Mouse (Mus musculus) urinary bladder, postnatal 36 days (tissue): Measurements from ENCODE around the gene Hcar1.

ENCODE experiments used
- DNase-seq, 2 experiments: peaks; one replicate each; pipeline ENCODE4 v3.0.0; 2022; ENCODE audit warnings: low spot score in 2 of 2, mixed read lengths in 1 of 2

The Hcar1 gene

GRCm38 (mm10) chr5:123863934-123864333 lies 15.9 kb downstream of the Hcar1 start:
- no peak for DNase-seq

DNA sequence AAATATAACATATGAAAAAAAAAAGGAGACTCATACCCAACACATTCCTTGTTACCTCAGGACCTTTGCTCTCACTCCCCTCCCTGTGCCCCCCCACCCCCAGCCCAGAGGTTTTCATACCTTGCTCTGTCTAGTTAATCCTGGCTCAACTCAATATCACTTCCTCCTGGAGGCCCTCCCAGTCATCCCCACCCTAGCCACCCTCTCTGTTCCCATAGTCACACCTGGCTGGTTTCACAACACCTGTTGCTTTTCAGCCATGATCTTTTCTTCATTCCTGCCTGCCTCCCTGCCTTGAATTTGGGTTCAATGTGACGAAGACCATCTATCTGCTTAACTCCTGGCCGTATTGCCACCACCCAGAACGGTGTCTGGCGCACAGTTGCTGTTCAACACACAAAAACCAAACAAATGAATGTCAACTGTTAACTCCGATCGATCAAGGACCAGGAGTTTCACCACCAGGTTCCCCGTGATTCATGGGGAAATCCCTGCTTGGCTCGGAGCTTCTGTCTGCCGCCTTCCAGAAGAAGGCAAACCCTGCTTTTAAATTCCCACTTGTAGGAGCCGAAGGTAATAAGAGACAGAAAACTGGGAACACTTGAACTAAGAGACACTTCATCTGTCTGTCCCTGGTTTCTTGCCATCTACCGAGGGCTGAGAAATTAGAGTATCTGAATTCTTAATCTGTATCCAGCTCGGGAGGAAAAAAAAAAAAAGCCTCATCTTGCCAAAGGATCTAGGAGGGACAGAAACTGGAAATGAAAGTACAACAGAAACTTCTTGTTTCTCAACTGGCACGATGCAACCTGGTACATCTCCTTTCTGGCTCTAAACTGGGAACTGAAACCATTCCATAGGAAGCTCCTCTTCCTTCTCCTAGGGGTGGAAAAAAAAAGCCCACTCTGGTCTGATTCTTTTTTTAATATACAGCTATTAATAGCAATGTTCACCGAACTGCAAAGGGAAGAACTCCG lies 17.2 kb downstream of the Hcar1 start:
- DNase-seq: no peak

GRCm38 (mm10) chr5:123858798-123859197 lies 21.0 kb downstream of the Hcar1 start:
- no peak for DNase-seq

DNA sequence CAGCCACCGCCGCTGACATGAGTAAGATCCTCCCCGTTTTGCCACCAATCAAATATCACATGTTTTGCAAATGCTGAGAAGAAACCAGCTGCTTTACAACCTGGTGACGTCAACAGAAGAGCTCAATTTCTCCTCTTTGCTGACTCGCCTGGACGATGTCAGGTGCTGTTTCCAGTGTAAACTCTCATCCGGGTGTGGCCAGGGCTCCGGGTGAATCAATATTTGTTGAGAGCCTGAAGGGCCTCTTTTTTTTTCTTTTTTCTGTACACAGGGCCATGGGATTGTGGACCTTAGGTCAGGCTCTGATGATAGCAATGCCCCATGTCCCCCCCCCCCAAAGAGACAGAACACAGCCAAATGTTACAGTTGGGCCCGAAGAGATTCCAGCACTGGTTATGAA lies 25.3 kb downstream of the Hcar1 start:
- peak in 1 of 2 experiments; percentile 60 for DNase-seq

- DNase-seq: no peak
Measured at GRCm38 (mm10) chr5:123853877-123854504, 25.8 kb downstream of the Hcar1 start.

DNA sequence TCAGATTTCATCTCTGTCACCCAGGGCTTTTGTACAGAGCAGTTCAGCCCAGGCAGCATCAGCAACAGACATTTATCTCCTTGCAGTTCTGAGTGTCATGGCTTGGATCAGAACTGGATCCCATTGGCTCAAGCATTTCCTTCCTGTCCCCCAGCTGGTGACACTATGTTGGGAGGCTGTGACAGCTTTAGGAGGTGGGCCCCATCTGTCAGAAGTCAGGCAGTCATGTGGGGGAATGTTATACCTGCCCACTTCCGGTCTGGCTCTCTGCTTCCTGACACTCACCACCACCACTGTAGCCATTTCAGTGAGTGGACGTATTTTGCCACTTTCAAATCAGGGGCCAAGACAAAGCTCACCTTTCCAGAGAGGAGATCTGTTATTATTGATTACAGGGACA lies 28.4 kb downstream of the Hcar1 start:
- no peak for DNase-seq

DNA sequence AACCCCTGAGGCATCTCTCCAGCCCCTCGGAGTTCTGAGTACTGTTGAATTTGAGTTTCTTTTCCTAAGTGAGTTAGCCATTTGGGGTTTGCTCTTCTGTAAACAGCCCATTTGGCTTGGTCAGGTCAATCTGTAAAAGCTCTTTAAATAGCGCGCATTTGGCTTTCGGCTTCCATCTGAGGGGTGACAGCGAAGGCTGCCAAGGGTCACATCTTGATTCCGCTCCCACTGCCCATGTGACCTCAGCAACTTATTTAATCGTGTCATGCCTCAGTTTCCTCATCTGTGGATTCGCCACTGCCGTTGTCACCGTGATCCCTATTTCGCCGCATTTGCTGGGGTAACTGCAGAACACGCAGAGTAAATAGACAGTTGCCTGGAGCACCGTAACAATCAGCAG lies 35.5 kb downstream of the Hcar1 start:
- DNase-seq: no peak

DNA sequence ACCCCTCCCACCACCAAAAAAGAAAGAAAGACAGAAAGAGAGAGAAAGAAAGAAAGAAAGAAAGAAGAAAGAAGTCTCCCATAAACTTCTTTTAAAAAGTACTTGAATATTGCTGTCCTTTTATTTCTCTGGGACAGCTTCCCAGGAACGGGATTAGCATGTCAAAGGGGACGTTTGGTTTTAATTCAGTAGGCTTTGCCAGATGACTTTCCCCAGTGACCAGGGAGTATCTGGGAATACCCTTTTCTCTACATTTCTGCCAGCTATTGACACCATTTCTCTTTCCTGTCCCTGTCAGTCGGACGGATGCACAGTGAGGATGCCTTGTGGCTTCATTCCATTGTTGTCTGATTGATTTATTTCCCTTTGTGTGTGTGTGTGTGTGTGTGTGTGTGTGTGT lies 36.0 kb downstream of the Hcar1 start:
- DNase-seq: no peak

DNA sequence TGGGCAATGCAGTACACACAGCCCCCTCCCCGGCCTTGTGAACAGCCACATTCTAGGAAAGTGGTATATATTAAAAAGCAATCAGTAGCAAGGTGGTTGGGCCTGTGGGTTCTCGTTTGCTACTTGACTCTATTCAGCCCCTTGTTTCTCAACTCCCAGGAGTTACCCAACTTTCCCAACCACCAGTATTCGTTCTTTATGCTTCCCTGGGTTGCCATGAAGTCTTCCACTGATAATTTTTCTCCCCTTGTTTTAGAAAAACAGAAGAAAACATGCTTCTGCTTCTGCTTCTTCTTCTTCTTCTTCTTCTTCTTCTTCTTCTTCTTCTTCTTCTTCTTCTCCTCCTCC lies 36.9 kb downstream of the Hcar1 start:
- DNase-seq: no peak

GRCm38 (mm10) chr5:123842221-123842934 lies 37.4 kb downstream of the Hcar1 start:
- DNase-seq: no peak

DNA sequence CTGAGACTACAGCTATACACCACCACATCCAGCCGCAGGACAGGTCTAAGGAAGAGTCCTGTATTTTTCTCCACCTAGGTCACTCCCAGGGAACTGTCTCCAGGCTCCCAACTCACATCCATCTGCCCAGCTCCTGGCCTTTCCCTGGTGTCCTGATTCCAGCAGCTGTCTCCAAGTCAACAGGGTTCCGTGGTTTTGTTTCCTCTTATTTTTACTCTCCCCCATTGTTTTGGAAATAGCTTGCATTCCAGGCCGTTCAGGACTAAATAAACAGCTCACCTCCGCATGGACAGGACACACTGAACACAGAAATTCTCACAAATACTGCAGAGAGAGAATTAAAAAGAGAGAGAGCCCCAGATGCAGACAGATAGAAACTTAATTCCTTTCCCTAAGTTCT lies 42.4 kb downstream of the Hcar1 start:
- no peak for DNase-seq

- DNase-seq: peak in 1 of 2 experiments; percentile 44
Measured at GRCm38 (mm10) chr5:123834836-123835235, 45.0 kb downstream of the Hcar1 start.

DNA sequence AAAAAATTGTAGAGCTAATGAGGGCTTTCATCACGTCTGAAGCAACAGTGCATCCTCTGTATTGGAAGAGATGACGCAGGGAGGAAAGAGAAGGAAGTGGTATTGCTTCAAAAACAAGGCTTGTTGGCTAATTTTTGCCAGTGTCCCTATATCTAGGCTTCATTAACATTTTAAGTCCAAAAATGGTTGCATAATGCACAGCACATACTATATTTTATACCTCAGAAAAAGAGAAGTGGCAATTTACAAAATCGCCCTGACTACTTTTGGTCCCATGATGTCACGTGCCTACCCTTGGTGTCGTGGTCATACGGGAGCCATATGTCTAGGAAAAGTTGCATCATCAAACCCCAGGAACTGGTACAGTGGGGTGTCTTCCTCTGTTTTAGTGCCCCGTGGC lies 47.5 kb downstream of the Hcar1 start:
- no peak for DNase-seq

DNA sequence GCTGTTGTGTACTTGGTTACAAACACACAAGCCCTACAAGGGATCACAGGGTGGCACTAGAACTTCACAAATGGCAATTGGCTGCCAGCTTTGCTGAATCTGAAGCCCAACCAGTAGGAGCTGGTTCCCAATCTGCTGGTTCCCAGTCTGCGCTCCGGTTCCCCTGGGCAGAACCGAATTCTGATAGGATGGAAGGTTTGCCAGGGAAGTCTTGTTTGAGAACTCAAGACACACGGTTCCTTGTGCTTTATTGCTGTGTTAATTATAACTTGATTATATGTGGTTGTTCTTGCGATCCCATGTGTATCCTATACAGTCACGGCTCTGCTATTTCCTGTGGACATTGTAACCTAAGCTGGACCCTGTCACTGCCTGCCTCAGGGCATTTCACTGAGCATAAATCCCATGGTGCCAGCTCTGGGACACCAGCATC lies 52.1 kb downstream of the Hcar1 start:
- peak; percentile 55 to 59 for DNase-seq
